Mouse (Mus musculus) adrenal gland, adult (tissue): Measurements from ENCODE around the gene Bcam.
A peak's percentile ranks its signal among the peaks of the same experiment; 100 is the strongest.

ENCODE experiments used
- DNase-seq, 2 experiments: peaks; one replicate each; pipeline ENCODE4 v3.0.0; 2022 to 2023; ENCODE audit warnings: low spot score in 1 of 2; ENCODE audit not compliant: inconsistent age in 2 of 2

Gene Bcam

DNA sequence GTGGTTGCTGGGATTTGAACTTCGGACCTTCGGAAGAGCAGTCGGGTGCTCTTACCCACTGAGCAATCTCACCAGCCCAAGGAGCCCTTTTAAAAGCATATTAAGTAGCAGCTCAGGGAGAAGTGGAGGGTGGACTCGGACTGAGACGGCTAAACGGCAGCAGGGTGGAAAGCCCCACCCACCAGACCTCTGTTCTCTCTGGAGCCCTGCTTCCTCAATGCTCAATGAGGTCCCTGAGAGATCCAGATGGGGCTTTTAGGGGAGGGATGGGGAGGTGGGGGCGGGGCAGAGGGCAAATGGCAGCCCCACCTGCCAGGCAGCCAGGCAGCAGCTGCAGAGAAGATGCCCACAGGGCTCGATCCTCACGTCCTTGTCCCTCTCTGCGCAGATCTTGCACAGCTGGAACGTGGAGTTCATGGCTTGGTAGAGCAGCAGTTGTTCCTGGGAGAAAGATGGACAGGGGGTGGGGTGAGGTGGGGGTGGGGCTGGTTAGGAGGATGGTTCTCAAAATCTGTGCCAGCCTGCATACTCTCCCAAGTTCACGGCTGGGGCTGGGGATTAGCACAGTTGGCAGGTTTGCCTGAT, 15.2 kb upstream of the Bcam start:
- DNase-seq = no peak

DNA sequence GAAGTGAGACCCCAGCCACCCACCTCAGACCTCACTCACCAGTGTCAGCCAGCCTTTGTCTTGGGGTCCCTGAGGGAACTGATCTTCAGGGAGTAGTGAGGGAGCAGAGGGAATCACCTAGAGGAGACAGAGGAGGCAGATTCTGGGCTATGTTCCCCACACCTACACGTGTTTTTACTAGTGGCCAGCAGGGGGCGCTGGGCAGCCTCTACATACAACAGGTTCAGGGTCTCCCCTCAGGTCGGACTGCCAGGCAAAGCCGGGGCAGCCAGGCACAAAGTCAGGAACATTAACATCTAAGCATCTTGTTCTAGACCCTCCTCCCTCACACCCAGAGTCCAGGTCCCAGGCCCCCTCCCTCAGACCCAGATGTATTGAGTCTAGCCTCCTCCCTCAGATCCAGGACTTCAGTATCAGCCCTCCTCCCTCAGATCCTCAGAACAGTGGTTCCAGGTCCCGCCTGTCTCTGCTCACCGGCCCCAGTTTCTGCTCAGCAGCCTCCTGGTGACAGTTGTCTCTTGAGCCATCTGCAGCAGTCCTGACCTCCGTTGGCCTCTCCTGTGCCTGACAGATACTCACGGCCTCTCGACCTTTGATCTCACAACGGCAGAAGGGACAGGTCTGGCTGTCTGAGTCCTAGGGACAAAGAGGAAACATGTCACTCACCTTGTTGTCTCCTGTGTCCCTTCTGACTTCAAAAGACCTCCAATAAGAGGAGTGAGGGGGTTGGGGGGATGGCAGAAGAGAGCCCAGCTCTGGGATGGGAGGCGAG, 14.1 kb upstream of the Bcam start:
- DNase-seq = no peak

- DNase-seq = peak in 1 of 2 experiments; percentile 67
Observed at GRCm38 (mm10) chr7:19783630-19784029, 12.8 kb upstream of the Bcam start.

DNA sequence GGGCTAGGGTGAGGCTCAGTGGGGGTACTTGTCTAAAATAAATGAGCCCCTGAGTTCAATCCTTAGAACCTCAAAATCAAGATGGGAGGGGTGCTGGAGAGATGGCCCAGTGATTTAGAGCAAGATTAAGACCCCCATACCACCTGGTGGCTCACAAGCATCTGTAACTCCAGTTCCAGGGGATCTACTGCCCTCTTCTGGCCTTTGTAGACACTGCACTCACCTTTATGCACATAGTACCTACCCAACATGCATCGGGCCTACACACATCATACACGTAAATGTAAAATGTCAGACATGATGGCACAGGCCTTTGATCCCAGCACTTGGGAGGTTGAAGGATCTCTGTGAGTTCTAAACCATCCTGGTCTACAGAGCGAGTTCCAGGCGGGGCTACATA, 11.8 kb upstream of the Bcam start:
- DNase-seq = peak in 1 of 2 experiments; percentile 63

GRCm38 (mm10) chr7:19781741-19782140, 10.9 kb upstream of the Bcam start:
- no peak for DNase-seq

DNA sequence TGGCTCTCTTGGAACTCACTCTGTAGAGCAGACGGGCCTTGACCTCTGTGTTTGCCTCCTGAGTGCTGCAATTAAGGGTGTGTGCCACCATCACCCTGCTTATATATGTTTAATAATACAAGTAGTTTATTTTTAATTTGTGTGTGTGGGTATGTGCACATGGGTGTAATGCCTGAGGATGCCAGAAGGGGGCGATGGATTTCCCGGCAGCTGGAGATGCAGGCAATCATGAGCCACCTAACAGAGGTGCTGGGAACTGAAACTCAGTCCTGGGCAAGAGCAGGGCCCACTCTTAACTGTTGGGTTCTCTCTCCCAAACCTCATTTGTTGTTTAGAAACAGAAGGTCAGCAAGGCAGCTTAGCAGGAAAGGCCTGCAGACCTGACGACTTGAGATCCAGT, 9.1 kb upstream of the Bcam start:
- DNase-seq = no peak

DNA sequence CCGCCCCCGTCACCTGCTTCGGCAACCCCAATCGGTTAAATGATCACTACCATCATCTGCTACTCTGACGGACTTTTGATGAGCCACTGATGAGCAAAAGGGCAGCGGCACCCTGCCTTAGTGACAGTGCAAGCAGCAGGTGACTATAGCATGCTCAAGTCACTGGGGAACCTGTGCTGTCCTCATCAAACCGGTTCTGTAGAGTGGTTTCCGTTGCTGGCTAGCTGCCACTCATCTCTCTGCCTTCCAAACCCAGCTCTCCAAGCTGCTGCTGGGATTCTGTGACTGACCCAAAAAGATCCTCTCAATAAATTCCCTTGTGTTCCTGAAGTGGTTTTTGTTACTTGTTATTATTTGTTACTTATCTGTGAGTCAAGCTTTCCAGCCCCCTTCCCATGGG, 7.8 kb upstream of the Bcam start:
- no peak for DNase-seq

DNA sequence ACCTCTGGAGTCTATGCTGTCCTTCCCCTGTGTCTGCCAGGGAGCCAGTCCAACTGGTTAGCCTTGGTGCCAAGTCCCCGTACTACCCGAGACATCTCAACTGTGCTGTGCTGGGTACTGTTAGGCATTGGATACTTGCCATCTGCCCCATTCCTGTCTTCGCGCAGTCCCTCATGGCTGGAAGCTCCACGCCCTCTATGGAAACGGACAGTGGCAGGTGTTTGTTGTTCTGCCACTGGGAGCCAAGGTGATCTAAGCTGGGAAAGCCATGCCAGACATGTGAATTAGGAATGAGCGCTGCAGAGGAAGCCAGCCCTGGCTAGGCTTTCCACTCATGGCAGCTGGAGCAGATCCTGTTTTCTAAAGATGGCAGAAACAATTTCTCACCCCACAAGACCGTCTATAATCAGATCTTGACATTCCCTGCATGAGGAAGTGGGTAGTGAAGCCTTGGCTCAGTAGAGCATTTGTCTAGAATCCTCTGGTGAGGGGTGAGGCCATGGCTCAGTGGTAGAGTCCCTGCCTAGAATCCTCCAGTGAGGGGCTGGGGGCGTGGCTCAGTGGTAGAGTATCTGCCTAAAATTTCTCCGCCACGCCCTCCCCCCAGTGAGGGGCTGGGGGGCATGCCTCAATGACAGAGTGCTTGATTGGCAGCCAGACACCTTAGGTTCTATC, 6.4 kb upstream of the Bcam start:
- no peak for DNase-seq

DNA sequence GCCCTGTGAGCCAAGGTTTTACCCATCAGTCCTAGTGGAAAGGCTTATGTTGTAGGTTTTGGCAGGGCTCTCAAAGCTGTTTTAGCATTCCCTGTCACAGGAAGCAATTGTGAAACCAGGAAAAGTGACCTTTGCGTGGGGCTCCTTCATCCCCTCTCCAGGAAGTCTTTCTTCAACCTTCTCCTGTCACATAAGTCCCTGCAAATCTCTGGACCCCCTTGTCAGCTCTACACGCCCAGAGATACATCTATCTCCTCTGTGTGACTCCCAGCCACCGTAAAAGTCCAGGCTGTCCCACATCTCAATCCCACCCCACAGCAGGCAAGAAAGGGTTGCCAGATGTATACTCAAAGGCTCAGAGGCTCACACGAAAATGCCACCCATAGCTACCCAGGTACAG, 866 bp upstream of the Bcam start:
- no peak for DNase-seq

DNA sequence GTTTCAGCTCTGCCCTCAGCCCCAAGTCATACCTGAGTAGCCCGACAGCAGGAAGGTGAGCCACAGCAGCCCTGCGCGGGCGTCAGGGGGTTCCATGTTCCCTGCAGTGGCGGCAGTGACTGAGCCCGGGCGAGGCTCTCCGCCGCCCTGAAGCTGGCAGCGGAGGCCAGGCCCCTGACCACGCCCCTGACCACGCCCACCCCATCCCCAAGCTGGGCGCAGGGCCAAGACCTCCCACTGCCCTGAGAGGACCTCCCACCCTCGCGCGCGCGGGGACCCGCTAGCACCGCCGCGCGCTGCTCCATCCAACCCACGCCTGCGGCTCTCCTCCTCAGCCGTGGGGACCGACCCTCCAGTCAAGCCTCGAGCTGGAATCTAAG, 451 bp downstream of the Bcam start:
- DNase-seq = peak; percentile 91 to 96

- DNase-seq = no peak
Observed at GRCm38 (mm10) chr7:19769434-19770374, 1.1 kb downstream of the Bcam start.

- DNase-seq = no peak
Observed at GRCm38 (mm10) chr7:19769001-19769400, 1.8 kb downstream of the Bcam start.

- DNase-seq = no peak
Observed at GRCm38 (mm10) chr7:19768251-19768650, 2.6 kb downstream of the Bcam start.

DNA sequence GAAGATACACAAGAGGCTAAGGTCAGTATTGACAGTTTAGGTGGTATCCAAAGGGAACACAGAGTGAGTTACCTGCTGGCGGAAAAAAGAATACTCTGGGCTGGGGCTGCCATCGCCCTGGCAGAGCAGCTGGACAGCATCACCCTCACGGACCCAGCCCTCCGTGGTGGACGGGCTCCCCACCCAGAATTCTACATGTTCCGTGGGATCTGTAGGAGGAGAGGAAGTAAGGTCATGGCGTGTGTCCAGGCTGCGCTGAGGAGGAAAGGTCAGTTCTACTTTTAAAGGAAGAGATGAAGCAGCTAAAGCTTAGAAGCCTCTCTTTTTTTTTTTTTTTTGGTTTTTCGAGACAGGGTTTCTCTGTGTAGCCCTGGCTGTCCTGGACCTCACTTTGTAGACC, 6.2 kb downstream of the Bcam start:
- DNase-seq = no peak

- peak in 1 of 2 experiments; percentile 38 for DNase-seq
Observed at GRCm38 (mm10) chr7:19763829-19764477, 6.9 kb downstream of the Bcam start.

GRCm38 (mm10) chr7:19762283-19762682, 8.5 kb downstream of the Bcam start:
- no peak for DNase-seq

DNA sequence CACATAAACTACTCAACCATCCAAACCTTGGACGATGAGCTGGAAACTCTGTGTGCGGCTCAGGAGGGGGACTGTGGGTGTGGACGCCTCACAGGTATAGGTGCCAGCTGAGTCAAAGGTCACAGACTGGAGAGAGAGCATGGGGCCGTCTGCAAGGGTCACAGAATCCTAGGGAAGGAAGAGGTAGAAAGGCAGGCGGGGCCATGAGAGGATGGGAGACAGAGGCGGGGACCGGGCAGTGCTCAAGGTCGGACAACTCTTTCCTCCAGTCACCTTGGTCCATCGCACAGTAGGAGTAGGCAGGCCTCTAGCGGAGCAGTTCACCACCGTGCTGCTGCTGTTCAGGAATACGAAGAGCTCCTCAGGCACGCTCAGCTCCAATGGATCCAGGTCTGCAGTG, 10.8 kb downstream of the Bcam start:
- DNase-seq = no peak

DNA sequence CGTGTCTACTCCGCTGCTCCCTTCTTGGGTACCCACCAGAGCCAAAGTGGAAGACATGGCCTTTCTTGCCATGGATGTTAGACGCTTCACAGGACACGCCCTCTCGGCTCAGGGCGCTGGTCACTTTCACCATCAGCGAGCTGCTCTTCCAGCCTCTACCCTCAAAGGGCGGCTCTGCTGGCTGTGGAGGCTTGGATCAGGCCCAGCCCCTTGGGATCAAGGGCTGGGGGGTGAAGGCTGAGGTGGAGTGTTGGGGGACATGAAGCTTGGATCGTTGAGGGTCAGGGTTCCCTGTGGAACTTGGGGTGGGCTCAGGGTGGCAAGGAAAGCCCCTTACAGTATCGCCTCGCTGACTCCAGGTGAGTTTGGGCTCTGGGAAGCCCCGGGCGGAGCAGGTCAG, 12.2 kb downstream of the Bcam start:
- DNase-seq = no peak

DNA sequence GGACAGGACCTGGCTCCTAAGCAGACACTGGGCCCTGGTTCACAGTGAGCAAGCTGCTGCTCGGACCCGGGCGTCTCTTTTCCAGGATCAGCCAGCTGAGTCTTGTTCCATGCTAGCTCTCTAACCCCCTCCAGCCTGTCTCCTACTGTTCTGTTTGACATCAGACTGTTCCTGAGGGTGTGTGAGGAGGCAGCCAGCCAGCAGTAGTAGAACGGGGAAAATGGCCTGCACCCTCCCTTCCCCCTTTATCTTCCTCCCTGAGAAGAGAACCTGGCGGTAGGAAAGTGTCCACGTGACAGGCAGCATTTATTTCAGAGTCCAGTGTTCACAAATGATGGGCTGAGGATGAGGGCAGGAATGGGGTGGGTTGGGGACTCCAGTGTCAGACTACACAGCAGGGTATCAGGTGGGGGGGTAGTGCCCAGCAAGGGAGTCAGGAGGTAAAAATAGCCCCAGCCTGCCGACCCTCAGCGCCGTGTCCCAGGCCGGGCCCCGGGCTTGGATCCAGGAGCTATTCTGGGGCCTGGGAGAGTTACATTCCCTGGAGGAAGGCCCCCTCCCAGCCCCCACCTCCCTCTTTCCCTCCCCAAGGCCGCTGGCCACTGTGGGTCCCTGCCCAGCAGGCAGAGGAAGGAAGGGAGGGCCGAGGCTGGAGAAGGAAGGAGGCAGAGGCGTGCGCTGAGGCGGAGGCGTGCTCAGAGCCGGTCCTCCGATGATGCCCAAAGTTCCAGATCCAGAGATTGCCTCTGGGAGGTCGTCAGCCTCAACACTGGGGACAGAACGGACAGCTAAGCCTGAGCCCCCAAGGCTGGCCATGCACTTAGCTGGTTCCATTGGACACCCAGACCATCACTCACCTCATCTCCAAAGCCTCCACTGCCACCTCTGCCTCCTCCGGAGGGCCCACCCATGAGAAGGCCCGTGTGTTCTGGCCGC, 14.7 kb downstream of the Bcam start:
- peak; percentile 72 to 85 for DNase-seq

GRCm38 (mm10) chr7:19755008-19755407, 15.8 kb downstream of the Bcam start:
- DNase-seq = peak in 1 of 2 experiments; percentile 44
